Mouse (Mus musculus) c-Kit-negative CD71-positive TER-119-positive erythroid progenitor cells, embryonic 14.5 days (primary cell): ENCODE results near the gene Gm20532.

ENCODE experiments used
- DNase-seq: peaks from one replicate; pipeline ENCODE4 v3.0.0-alpha.2; 2013; ENCODE audit warnings: low read depth, low spot score

Gene Gm20532

DNA sequence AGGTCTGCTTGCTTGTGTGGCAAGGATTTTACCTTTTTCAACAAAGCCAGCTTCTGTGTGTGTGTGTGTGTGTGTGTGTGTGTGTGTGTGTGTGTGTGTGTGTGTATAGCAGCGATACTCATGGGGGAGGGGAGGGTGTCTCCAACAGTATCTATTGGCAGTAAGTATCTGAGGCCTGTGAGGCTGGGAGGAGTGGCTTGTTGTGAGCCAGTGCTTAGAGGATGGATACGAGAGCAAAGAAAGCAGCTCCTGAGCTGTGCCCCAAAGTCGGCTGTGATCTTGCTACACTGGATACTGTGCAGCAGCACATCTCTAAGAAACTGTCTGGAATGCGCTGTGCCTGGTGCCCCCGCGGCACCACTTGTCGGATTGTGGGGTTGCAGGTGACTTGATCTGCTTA, 31.5 kb downstream of the Gm20532 start:
- DNase-seq = no peak

DNA sequence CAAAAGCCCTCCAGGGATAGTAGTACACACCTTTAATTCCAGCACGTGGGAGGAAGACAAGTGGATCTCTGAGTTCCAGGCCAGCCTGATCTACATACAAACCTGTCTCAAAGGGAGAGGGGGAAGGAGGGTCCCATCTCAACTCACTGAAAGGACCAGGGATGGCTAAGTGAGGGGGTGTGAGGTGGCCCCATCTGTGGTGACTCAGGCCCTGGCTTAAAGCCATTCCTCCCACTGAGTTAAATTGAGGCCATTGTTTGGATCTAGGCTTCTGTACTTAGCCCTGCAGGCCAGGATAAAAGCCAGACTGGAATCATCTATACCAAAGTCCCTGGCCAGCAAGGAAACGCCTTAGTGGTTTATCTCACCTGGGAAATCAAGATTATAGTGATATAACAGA, 34.8 kb downstream of the Gm20532 start:
- no peak for DNase-seq

DNA sequence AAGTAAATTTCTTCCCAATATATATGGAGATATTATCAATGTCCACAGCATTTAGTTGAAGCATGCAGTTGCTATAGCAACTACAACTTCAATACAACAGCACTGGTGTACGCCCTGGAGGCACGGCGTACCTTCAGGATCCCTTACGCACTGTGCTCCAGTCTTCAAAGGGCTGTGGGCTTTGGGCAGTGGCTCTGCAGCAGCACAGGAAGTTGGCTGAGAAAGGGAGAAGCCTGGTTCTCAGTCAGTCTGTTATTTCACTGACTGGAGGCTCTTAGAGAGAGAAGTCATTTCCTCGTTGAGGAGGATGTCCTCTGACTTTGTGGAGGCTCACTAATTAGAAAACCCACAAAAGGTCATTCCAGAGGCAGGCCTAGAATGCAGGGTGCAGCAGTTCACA, 36.5 kb downstream of the Gm20532 start:
- no peak for DNase-seq

DNA sequence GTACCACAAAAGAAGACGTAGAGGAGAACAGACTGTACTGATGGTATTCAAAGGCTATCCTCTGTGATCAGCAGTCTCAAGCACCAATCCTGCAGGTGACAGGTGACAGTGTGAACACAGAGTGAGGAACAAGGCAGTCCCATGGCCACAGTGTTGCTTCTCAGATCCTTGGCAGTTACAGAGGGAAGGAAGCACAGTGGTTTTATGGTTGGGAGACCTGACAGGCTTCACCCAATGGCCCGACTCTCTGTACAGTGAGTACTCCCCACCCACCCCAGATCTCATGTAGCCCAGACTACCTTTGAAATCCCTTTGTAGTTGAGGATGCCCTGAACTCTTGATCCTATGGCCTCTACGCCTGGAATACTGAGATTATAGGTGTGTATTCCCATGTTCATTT, 39.0 kb downstream of the Gm20532 start:
- DNase-seq = no peak

DNA sequence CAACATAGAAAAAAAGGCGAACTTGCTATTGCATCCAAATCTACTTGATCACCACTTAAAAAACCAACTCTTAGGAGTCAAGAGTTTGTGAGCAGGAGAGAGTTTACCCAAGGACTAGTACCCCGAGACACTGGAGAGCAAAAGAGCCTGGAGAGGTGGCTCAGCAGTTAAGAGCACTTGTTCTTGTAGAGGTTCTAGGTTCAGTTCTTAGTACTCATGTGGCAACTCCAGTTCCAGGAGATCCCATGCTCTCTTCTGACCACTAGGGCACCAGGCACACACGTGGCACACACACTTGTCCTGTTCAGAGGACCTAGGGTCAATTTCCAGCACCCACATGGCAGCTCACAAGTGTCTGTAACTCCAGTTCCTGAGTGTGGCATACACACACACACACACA, 39.6 kb downstream of the Gm20532 start:
- no peak for DNase-seq

DNA sequence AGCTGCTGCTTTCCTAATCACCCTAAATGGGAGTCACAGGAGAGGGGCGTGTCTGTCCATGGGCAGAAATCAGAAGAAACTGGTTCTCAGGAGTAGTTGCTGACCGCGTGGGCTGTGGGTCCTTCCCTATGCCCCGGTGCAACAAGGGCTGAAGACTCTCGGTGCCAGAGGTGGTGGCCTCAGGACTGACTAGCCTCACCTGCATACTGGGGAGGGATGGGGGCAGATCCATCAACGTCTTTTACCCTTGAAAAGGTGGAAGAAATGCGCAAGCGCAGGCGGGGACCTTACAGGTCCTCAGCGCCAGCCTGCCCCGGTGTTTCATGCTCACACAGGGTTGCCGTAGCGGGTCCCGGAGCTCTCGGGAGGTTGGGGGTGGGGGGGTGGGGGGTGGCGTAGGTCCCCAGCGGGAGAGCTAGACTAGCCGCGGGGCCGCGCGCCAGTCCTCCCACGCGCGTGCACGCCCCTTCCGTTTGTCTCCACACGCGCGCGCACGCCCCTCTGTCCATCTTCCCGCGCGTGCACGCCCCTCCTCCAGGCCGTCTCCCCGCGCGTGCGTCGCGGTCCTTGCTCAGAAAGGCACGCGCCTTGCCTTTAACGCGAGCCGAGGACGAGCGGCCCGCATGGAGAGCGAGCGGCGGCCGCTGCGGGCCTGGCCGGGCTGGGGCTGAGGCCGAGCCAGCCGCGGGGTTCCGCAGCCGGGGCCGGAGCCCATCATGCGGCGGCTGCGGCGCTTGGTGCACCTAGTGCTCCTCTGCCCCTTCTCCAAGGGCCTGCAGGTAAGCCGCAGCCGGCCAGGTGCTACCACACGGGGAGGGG, 41.7 kb downstream of the Gm20532 start, which contains the start of gene Fam69b:
Fam69b (plus strand) TSS at position 537 of the 819 bp plus-strand sequence.
- DNase-seq = no peak

DNA sequence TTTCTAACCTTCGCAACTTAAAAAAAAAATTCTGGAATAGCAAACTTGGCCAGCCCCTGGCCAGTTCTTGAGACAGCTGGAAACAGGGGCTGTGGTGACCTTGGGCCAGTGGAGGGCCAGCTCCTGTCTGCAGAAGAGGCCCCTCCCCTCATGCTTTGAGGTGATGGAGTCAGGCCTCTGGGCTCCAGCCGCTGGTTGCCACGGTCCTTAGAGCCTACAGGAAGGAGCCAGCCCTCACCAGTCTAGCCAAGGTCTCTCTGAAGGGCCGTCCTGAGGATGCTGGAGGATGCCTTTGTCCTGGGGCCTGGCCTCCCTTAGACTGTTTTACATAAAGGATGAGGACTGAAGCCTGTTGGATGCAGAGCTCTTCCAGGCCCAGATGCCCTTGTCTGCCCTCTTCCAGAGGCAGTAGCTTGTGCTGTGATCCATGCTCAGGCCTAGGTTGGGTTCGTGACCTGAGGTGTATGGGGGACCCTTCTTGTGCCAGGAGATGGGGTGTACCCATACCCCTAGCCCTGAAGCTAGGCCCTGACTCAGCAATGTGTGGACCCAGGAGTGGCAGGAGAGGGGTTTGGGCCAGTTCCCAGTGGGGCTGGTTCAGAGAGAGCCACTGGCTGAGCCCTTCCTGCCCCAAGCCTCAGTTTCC, 42.5 kb downstream of the Gm20532 start:
- no peak for DNase-seq

DNA sequence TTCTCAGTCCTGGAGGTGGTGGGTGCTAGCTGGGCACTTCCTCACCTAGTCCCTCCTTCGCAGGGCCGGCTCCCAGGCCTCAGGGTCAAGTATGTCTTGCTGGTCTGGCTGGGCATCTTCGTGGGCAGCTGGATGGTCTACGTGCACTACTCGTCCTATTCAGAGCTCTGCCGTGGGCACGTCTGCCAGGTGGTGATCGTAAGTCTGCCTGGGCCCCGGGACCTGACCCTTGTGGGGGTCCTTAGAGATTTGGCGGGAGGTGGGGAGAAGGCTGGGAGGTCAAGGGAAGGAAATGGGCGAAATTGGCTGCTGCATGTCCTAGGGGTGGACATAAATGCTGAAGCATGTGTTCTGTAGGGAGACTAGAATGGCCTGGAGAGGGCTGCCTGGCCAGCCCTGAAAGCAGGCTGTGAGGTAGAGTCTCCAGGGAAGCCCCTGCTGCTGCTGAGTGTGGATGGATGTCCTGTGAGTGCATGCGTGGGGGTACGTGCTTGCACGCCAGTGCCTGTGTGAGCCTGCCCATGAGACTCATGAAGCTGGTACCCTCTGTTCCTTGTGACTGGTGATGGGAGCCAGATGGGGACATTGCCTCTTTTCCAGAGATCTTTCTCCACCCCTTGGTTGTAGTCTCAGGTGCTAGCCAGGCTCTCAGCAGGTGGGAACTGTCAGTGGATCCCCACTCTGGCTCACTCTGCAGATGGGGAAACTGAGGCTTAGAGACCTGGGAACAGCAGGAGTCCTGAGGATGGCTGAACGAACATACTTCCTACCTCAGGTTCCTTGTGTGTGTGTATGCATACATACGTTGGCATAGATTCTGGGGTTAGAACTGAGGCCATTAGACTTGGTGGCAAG, 46.3 kb downstream of the Gm20532 start:
- no peak for DNase-seq

DNA sequence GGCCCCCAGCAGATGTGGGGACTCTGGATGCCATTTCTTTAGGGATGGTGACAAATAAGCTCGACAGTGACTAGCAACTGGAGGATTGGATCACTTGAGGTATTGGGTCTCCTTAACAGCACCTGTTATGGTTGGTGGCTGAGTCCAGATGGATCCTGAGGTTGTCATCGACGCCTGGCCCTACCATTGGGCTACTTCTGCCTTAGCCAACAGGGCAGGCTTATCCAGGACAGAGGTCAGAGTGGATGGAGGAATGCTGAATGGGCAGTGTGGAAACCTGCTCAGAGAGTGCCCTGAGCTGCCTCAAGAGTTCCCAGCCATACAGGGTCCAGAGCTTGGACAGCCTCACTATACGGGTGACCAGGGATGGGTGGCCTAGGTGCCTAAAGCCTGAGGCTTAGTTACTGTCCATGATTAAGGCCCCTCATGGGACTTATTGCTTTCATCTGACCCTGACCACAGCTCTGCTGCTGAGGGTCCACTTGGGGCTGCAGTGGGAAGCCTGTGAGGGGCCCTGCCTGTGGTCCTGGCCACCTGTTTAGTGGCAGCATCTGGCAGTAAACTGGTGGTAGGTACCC, 47.6 kb downstream of the Gm20532 start:
- no peak for DNase-seq

DNA sequence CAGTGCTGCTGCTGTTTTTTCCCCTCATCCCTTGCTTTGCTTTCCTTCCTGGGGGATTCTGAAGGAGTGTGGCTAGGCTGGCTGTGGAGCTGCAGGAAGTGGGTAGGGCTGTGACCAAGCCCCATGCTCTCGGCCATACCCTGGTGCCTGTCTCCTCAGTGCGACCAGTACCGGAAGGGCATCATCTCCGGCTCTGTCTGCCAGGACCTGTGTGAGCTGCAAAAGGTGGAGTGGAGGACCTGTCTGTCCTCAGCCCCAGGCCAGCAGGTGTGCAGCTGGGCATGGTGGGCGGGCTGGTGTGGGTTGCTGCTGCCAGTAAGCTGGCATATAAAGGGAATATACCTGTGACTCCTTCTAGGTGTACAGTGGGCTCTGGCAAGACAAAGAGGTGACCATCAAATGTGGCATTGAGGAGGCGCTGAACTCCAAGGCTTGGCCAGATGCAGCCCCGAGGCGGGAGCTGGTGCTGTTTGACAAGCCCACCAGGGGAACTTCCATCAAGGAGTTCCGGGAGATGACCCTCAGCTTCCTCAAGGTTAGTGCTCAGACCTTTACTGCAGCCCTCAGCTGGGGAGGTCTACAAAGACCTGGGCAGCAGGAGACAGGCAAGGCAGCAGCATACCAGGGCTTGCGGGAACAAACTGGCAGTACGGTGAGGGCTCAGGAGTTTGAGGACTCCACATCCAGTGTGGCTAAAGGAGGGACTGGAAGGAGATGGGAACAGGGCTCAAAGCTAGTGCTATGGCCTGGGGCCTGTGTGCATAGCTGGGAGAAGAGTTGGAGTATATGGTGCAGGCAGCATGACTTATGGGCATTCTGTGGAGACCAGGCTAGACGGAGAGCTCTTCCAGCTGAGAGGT, 48.4 kb downstream of the Gm20532 start:
- DNase-seq = no peak

DNA sequence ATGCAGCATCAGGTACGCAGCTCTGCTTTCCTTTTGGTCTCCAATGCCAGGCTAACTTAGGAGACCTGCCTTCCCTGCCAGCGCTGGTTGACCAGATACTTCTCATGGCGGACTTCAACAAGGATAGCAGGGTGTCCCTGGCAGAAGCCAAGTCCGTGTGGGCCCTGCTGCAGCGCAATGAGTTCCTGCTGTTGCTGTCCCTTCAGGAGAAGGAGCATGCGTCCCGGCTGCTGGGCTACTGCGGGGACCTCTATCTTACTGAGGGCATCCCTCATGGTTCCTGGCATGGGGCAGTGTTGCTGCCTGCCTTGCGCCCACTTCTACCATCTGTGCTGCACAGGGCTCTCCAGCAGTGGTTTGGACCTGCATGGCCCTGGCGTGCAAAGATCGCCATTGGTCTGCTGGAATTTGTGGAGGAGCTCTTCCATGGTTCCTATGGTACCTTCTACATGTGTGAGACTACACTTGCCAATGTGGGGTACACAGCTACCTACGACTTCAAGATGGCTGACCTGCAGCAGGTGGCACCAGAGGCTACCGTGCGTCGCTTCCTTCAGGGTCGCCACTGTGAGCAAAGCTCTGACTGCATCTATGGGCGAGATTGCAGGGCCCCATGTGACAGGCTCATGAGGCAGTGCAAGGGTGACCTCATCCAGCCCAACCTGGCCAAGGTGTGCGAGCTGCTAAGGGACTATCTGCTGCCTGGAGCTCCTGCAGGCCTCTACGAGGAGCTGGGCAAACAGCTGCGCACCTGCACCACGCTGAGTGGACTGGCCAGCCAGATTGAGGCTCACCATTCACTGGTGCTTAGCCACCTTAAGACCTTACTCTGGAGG, 49.3 kb downstream of the Gm20532 start:
- no peak for DNase-seq

DNA sequence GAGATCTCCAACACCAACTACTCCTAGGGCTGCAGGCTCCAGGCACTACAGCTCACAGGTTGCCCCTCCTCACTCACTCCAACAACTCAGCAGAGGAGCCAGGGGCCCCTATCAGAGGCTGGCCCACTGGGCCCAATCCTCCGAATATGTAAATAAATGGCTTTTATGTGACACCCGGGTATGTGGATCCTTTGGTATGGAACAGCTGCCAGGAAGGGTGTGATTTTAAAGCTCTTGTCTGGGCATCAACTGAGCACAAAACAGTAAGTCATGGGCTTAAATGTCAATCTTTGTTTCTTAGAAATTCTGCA, 49.8 kb downstream of the Gm20532 start:
- DNase-seq = no peak

DNA sequence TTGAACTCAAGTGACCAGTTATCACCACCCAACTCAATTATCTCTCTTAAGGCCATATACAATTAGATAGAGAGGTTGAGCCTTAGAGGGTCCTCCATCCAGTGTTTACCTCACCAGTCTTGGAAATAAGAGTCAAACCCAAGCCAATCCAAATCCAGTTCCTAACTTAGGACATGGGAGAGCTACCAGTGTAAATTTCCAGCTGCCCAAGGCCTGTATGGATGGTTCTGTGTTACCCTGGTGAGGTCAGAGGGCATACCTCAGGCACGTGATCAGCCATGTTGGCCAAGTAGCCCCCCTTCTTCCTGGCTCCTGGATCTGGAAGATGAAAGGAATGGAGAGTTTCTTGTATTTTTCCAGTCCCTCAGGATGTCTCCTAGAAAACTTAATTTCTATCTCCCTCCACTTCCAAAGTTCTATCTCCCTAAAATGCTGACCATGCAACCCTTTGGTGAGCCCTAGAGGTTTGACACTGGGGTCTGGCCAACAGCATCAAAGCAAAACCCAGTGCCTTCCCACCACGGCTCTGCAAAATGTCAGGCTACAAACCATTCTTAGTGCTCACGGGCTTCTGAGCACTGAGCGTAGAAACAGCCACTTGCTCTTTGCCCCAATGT, 51.0 kb downstream of the Gm20532 start:
- DNase-seq = no peak

DNA sequence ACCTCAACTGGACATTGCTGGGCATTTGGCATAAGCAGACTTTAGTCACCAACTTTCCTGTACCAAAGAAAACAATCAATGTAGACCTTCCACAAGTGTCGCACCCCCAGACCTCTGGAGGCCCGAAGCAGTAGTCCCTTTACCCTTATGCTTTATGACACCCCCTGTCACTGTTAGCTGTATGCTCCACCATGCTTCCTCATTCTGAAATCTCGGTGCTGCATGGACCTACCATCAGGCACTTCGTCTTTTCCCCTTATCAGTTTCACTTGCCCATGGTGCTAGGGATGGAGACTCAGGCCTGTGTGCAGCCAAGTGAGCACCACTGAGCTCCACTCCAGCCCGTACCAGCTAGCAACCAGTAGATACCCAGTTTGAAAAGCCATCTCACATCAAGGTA, 51.6 kb downstream of the Gm20532 start:
- no peak for DNase-seq

DNA sequence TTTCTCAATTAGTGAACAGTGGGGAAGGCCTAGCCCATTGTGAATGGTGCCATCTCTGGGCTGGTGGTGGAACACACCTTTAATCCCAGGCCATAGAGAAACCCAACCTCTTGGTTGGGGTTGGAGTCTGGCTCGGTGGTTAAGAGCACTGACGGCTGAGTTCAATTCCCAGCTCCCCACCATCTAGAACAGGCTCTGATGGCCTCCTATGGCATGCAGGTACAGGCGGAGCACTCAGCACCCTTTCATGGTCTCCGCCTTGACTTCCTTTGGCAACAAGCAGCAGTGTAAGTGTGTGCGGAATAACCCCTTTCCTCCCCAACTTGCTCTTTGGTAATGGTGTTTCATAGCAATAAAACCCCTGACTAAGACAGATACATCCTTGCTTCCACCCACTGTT, 52.1 kb downstream of the Gm20532 start:
- DNase-seq = no peak

DNA sequence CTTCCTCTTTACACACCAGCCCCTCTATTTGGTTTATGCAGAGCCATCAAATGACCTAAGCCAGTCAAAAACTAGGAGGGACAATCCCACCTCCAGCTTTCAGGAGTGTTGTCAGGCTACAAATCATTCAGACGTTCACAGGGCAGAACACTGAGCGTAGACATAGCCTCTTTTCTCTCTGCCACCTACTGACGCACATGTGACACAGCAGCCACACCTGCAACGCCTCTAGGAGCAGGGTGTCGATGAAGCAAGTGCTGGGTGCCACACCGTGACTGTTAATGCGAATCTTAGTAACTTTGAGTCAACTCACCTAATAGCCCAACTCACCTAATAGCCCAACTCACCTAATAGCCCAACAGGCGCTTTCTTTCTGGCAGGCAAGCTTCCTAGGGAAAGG, 52.6 kb downstream of the Gm20532 start:
- peak; percentile 44 for DNase-seq

DNA sequence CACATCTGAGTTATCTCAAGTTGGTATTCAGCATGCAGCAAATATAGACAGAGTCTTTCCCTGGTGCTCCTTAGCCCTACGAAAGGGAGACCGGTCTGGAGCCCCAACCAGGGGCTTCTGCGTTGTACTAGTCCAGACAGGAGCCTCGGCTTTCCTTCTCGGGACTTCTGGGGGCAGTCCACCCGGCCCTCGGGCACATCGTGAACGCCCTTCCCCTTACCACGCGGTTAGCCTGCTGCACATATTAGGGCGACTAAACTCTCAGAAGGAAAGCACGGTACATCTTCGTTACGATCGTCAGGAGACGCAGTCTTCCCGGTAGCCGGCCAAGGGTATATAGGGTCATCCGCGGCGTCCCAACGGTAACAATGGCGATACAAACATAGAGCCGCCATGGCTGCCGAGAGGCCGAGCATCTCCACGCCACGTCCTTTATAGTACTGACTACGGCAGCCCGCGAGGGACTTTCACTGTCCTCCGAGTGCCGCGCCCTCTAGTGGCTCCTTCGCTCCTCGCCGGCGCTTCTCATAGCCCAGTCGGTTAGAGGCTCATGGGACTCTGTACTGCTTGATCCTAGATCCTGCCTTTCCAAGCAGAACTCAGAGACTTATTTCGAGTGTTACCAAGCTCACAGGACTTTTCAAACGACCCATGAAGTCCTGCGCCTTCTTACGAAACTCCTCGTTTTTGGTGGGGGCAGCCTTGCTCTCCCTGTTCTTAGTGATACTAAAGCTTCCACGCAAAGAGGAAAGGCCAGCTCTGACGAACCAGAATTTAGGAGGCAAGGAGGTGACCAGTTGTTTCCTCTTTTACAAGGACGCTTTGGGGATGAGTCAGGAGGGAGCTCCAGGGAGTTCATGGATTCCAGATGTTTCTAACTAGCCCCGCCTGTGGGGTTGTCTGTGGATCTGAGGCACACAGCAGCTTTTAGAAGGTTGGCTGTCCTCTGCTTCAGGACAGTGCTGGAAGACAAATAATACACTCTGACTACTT, 53.7 kb downstream of the Gm20532 start:
- DNase-seq = peak; percentile 85

DNA sequence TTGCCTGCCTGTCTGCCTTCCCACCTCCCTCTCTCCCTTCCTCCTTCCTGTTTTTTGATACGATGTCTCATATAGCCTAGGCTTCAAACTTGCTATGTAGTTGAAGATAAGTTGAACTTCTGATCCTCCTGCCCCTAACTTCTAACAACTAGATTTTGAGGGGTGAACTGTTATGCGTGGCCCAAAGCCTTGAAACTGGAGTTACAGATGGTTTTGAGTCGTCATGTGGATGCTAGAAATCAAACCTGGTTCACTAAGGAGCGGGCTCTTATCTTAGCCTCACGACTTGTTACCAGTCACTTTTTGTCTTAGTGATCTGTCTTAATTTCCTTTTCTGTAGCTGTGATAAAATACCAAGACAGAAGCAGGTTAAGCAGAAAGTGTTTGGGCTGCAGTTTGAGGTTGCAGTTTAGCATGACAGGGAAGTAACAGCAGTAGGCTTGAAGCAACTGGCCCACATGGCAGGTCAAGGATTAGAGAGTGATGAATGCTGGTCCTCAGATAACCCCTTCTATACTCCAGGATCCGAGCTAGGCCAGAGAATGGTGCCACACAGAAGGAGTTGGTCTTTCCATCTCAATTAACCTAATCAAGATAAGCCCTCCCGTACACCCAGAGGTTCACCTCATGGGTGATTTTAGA, 54.7 kb downstream of the Gm20532 start:
- DNase-seq = no peak
